Mouse (Mus musculus) left cerebral cortex, adult 6 months (tissue): ENCODE measurements around the gene Wnt9a. TPM values are rescaled to one million over a fixed set of nuclear protein-coding genes. Genes with fewer than 3 reads are reported as not detected.

Experiments
- long read RNA-seq, 2 experiments: library from polyadenylated mRNA; unstranded; transcript quantifications; one replicate each; pipeline ENCODE4 v2.0.0; 2019 to 2020
- polyA plus RNA-seq: library from polyadenylated mRNA; unstranded; fragments of <200 nt; fragmentation: Nextera tagmentation; gene quantifications from 2 replicates; pipeline ENCODE4 v1.2.3, GENCODE M21; 2021

Gene Wnt9a
- 4.4 and 5.4 TPM in 2 replicates for polyA plus RNA-seq
- long read RNA-seq, experiment 1, transcript Wnt9a-202 (4 exons, 3,318 nt) = major isoform, 22 of 28 reads
- long read RNA-seq, experiment 1, partial matches to known transcripts = 0 of 28 reads
- long read RNA-seq, experiment 1, other reads (novel, unspliced or antisense) = 6 of 28 reads
- long read RNA-seq, experiment 2, partial matches to known transcripts = 0 of 6 reads
- long read RNA-seq, experiment 2, other reads (novel, unspliced or antisense) = 4 of 6 reads

DNA sequence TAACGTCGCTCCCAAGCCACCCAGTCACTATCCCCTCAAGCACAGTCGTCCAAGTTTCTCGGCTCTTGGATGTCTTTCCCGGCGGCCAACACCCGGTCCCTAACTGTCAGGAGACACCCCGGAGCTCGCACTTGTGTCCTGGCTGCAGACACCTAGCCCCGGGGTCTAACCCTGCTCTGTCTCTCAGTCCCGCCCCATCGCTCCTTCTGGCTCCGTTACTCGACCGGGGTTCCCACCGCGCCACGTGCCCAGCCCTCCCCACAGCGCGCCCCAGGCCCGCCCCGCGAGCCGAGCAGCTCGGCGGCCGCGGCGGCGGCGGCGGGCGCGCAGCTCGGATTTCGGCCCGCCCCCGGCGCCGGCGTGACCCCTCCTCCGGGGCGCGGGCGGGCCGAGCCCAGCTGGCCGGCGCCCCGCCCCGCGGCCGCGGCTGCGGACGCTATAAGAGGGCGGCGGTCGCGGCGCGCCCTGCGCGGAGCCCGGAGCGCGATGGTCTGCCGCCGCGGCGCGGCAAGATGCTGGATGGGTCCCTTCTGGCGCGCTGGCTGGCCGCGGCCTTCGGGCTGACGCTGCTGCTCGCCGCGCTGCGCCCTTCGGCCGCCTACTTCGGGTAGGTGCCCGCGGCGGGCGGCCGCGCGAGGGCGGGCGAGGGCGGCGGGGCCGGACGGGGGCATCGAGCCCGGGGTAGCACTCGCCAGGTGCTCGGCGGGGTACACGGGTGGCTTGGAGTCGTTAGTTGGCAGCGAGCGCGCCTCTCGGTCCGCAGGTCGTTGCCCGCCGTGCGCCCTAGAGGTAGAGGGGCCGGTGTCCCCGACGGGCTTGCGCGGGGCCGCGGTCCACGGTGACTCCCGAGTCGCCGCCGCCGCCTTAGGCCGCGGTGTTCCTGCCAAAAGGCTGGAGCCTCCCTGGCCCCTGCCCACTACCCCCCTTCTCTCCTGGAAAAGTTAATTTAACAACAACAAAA lies at the start of gene Wnt9a:
TSS of gene Wnt9a (plus strand) at position 468 of the 961 bp plus-strand sequence.

GRCm38 (mm10) chr11:59290702-59291303 lies 15.9 kb upstream of the Wnt9a start, which contains the start of gene Wnt3a:
Gene Wnt3a, minus strand, starts transcription at chr11:59290752.

GRCm38 (mm10) chr11:59375475-59375874 lies 68.7 kb downstream of the Wnt9a start, which contains the start of gene Prss38:
Gene Prss38, minus strand, starts transcription at chr11:59375657.

Other genes with a start within 250 kb of the Wnt9a start
- 1.1 and 1.2 TPM in 2 replicates for gene Obscn, start 170.5 kb upstream of the Wnt9a start, polyA plus RNA-seq
- gene Iba57, start 143.2 kb upstream of the Wnt9a start, polyA plus RNA-seq = 3.8 and 4.0 TPM in 2 replicates
- gene Gjc2, start 123.7 kb upstream of the Wnt9a start, polyA plus RNA-seq = 3.2 and 8.8 TPM in 2 replicates
- 484 and 551 TPM in 2 replicates for gene Guk1, start 114.7 kb upstream of the Wnt9a start, polyA plus RNA-seq
- 167 and 185 TPM in 2 replicates for gene Mrpl55, start 104.4 kb upstream of the Wnt9a start, polyA plus RNA-seq
- gene 2310033P09Rik, start 98.6 kb upstream of the Wnt9a start, polyA plus RNA-seq = 27.0 and 31.2 TPM in 2 replicates
- 449 and 514 TPM in 2 replicates for gene Arf1, start 78.7 kb upstream of the Wnt9a start, polyA plus RNA-seq
- not detected in 2 replicates for gene Wnt3a, start 16.2 kb upstream of the Wnt9a start, polyA plus RNA-seq
- not detected in 2 replicates for gene Prss38, start 68.7 kb downstream of the Wnt9a start, polyA plus RNA-seq
- 8.1 and 11.6 TPM in 2 replicates for gene Jmjd4, start 143.1 kb downstream of the Wnt9a start, polyA plus RNA-seq
- 606 and 669 TPM in 2 replicates for gene Snap47, start 144.3 kb downstream of the Wnt9a start, polyA plus RNA-seq
- 2.1 and 3.8 TPM in 2 replicates for gene Zfp867, start 165.5 kb downstream of the Wnt9a start, polyA plus RNA-seq
- 3.2 and 4.3 TPM in 2 replicates for gene Zkscan17, start 219.8 kb downstream of the Wnt9a start, polyA plus RNA-seq
- gene Nlrp3, start 234.6 kb downstream of the Wnt9a start, polyA plus RNA-seq = 0.69 and 0.75 TPM in 2 replicates